Mouse (Mus musculus) left cerebral cortex, postnatal 25 days (tissue): ENCODE data around the gene Gstcd. TPM values are rescaled to one million over a fixed set of nuclear protein-coding genes. Genes with fewer than 3 reads are reported as not detected.

ENCODE experiments used
- DNase-seq, 2 experiments: peaks; one replicate each; pipeline ENCODE4 v3.0.0; 2022; ENCODE audit warnings: low spot score in 2 of 2, mixed read lengths in 1 of 2
- intact Hi-C: fragments of 180-260 bp; cut with DNase I; formaldehyde crosslinking; loops from one replicate; pipeline ENCODE4 v1.15.1; 2025
- total RNA-seq, 2 experiments: library from RNA; stranded (reverse); gene quantifications; 2 replicates each; pipeline ENCODE4 v1.2.3; 2021

The Gstcd gene
- total RNA-seq, result 1 to 10 TPM; 6.9 to 8.0 TPM

DNA sequence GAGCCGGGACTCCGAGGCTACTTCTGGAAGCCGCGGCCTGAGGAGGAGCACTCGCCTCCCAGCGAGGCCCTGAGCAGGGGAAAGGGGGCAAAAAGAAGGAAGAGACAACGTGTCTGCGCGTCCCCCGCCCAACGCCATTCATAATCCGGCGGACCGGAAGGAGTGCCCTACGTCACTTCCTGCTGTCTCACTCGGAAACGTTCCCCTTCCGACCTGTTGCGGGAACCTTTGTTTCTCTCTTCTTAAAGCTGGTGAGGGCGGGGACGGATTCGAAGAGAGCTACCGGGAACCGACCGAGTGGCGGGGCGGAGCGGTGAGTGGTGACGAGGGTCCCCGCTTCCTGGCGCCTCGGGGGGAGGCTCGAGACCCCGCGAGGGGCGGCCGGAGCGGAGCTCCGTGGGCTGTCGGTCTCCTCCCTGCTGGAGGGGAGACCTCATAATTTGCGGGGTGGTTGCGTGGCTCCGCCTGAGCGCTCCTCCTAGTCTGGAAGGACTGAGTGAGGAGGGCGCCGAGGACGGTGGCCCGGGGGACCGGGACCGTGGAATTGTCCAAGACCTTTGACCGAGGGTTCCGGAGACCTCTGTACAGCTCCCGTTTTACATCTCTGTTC, at the start of gene Gstcd, which contains the start of gene Ints12:
Gene Gstcd (minus strand): TSS at position 370 of the 610 bp plus-strand sequence.
Gene Ints12 (plus strand): TSS at position 177 of the 610 bp plus-strand sequence.
- peak; percentile 94 to 96 for DNase-seq
- intact Hi-C loops, result loop anchor here (5.0 kb wide), 2 partner anchors 344 to 451 kb away; no protein-coding TSS in a partner anchor

DNA sequence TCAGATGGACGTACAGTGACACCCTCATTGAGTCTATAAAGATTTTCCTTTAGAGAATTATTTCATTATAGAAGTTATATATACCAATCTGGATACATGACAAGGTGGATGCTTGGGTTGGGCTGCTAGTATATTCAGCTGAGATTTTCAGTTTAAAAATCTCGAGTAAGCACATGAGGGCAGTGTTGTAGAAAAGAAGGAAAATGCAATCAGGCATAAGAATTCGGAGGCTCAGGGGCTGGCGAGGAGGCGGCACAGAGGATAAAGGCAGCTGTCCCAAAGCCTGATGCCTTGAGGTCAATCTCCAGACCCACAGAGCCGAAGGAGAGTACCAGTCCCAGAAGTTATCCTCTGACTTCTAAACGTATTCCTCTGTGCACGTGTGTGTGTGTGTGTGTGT, 40.8 kb upstream of the Gstcd start:
- peak in 1 of 2 experiments; percentile 28 for DNase-seq
- intact Hi-C loops, result loop anchor here (5.0 kb wide), 1 partner anchor 140 kb away; no protein-coding TSS in a partner anchor

GRCm38 (mm10) chr3:133131372-133131771, 39.5 kb upstream of the Gstcd start:
- DNase-seq, result no peak
- intact Hi-C loops, result loop anchor here (5.0 kb wide), 1 partner anchor 141 kb away; no protein-coding TSS in a partner anchor

DNA sequence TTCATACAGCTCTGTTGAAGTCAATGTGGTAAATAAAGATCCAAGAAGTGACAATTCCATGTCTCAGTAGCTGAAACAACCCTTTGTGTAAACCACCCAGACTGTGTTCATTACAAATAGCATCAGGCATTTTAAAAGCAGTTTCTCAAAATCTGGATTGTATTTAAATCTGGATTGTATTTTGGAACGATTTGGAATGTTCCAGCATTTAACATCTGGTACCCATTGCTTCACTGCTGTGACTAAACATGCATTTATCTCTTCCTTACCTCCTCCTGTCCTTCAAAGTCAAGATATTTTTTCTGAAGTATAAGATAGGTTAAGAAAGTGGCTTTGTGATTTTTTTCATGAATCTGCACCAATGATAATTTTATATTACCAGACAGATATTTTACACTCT, 21.4 kb upstream of the Gstcd start:
- intact Hi-C loops, result loop anchor here (10.0 kb wide), 1 partner anchor 1512 kb away; no protein-coding TSS in a partner anchor

GRCm38 (mm10) chr3:133111741-133112140, 19.9 kb upstream of the Gstcd start:
- intact Hi-C loops, result loop anchor here (2.0 to 10.0 kb wide), 2 partner anchors 161 to 1513 kb away; no protein-coding TSS in a partner anchor

More for the DNA sequence above, 21.4 kb upstream of the Gstcd start:
- DNase-seq, result no peak

GRCm38 (mm10) chr3:133109844-133110243, 18.0 kb upstream of the Gstcd start:
- intact Hi-C loops, result loop anchor here (2.0 to 10.0 kb wide), 2 partner anchors 163 to 1515 kb away; no protein-coding TSS in a partner anchor
- no peak for DNase-seq

More at GRCm38 (mm10) chr3:133111741-133112140, 19.9 kb upstream of the Gstcd start:
- peak; percentile 22 to 71 for DNase-seq

- DNase-seq, result no peak
- intact Hi-C loops, result no loop called here
These were observed 16.9 kb upstream of the Gstcd start for GRCm38 (mm10) chr3:133108731-133109130.

DNA sequence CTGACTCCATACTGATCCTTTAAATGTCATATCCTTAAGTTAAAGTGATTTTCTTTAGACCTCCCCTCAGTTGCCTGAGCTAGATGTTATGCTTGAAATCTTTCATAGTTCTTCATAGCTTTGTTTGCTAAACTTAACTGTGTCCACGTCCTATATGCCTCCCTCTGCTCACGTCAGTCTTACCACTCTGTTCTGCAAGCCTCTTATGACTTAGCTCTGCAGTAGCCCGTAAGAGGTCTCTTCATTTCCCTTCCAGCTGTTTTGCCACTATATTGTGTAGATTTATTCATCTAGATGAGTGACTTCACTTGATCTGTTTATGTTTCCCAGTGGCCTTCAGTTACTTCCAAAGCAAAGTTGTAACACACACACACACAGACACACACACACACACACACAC, 12.6 kb upstream of the Gstcd start:
- intact Hi-C loops, result no loop called here
- no peak for DNase-seq

DNA sequence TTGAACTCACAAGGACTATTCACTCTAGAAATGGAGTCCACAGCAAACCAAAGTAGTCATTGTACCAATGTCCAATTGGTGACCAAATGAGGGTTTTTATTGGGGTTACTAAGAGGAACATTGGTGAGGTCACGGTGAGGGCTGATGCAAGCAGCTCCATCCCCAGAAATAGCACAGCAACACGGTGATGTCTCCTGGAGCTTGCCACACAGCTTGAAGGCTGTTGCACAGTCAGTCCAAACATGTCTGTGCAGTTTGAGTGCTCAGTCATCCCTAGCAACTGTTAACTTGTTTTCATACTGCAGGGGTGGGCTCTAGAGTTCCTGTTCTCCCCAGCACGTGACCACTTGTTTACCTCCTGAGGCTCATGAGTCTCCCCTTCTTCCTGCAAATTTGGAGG, 11.9 kb upstream of the Gstcd start:
- no peak for DNase-seq
- intact Hi-C loops, result no loop called here

- intact Hi-C loops, result no loop called here
- DNase-seq, result no peak
These were observed 7.1 kb upstream of the Gstcd start for GRCm38 (mm10) chr3:133098909-133099308.

DNA sequence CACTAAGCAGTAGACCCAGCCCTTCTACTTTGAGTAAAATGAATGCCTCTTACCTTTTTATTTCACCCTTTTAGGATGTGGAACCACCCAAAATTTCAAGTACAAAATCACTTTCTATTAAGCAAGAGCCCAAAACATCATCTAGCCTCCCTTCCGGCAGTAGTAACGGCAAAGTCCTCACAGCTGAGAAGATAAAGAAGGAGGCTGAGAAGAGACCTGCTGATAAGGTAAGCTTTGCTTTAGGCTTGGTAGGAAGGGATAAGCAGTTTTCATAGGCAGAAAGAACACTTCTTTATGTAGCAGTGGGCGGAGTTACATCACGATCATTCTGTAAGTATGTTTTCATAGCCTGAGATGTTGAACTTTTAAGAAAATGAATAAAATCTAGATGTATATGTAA, 6.5 kb upstream of the Gstcd start:
- no peak for DNase-seq
- intact Hi-C loops, result no loop called here

DNA sequence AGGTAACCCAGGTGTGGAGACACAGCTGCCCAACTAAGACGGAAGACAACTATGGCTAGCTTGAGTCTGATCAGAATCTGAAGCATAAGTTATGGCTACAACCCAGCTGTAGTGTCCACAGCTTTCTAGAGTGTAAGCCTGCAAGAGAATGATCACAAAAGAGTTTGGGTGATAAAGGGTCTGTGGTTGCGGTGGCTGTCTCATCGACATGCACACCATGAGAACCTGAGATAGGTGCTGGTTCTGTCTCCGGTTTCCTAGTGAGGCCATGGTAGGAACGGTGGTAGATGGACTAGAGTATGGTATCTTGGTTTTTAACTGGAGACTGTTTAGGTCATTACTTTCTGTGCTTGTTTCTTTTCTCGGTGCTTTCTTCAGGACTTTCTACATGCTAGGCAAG, 6.1 kb upstream of the Gstcd start:
- intact Hi-C loops, result no loop called here
- no peak for DNase-seq

- DNase-seq, result no peak
- intact Hi-C loops, result loop anchor here (5.0 kb wide), 2 partner anchors 347 to 448 kb away; no protein-coding TSS in a partner anchor
These were observed 2.5 kb upstream of the Gstcd start for GRCm38 (mm10) chr3:133094305-133094704.

GRCm38 (mm10) chr3:133092936-133093335, 1.1 kb upstream of the Gstcd start:
- no peak for DNase-seq
- intact Hi-C loops, result loop anchor here (5.0 kb wide), 2 partner anchors 346 to 449 kb away; no protein-coding TSS in a partner anchor

DNA sequence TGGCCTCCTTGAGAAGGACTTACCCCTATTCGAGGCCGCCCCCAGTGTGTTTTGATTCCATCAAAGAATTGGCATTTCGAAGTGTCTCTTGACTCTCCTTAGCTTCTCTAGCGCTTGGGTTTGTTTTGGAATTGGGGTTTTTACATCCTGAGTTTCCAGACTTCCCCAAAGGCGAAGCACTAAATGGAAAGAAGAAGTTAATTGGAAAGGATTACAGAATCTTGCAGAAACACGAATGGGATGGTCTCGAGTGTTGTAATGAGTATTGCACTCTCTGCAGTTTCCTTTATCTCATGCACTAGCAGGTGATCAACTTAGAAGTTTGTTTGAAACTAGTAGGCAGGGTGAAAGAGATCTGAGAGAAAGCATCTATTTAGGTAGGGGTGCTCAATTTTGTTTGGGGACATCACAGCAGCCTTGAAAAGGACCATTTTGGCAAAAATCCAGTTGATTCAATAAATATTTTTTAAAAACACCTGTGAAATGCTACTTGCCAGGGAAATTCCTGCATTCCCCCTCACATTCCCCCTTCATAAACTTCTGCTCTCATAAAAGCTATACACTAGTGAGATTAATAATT, 531 bp upstream of the Gstcd start:
- intact Hi-C loops, result loop anchor here (5.0 kb wide), 2 partner anchors 345 to 450 kb away; no protein-coding TSS in a partner anchor
- no peak for DNase-seq

- intact Hi-C loops, result loop anchor here (5.0 kb wide), 2 partner anchors 344 to 451 kb away; no protein-coding TSS in a partner anchor
- DNase-seq, result peak; percentile 67 to 83
These were observed 641 bp downstream of the Gstcd start for GRCm38 (mm10) chr3:133091121-133091663.

DNA sequence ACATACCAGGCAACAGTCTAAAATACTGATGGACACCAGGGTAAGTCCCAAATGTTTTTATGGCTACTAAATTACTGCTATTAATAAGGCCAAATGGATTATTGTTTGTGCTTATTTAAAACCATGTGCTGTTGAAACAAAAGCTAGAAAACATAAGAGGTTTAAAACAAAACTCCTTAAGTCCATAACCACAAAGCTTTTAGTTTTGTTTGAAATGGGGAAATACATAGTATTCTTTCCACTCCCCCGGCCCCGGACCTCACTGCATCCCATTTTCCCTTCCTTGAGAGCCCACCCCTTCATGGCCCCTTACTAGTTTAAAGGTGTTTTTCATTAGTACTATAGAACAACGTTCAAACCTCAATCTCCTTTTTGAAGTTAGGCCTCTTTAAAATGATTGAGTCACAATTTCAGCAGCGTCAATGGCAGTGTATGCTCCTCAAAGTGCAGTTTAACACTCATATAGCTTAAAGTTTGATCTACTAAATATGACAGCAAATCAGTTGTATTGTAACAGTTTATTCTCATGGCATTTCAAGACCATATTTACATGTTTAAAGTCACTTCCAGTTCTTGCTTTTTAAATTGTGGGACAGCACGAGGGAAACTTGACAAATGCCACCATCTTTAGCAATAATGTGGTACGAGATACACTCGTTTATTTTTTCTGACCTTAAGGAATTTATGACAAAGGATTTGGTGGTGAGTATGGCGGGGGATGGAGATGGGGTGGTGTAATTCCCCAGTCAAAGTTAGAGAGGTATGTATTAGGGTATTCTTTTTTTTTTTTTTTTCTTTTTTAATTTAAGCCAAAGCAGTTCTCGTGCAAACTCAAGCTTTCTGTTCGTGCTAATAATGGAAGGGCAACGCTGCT, 1.3 kb downstream of the Gstcd start:
- intact Hi-C loops, result loop anchor here (5.0 kb wide), 2 partner anchors 343 to 452 kb away; no protein-coding TSS in a partner anchor
- no peak for DNase-seq

DNA sequence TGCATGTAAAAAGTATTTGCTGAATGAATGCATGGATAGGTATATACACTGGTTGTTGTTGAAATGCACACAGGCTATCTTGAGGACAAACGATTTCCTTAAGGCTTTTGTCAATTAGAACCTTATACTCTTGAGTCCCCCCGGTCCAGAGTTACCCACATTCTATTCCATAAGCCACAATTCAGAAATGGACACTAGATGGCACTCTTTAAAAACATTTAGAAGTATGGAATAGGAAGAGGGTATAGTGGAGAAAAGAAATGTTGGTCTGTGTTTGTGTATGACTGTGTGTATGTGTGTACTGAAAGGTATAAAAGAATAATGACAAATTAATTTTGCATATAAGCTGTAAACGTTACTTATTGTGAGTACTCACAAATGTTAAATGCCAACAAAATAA, 6.0 kb downstream of the Gstcd start:
- DNase-seq, result peak in 1 of 2 experiments; percentile 31
- intact Hi-C loops, result no loop called here

DNA sequence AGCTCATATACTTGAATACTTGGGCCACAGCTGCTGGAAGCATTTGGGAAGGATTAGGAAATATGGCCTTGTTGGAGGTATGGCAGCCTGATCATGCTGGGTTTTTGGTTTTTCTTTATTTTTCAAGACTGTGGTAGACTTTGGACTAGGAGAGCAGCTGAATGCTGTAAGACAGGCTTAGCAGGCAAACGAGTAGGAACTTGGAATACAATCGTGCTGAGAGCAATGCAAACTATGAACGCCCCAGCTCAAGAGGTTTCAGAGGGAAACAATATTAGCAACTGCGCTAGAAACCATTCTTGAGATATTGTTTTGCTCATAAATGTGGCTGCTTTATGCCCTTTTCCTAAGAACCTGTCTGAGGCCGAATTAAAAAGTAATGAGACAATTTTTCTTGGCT, 9.1 kb downstream of the Gstcd start:
- intact Hi-C loops, result no loop called here
- DNase-seq, result no peak
